Mouse (Mus musculus) stomach, embryonic 15.5 days (tissue): ENCODE results near the gene Rsbn1l. TPM values are rescaled to one million over a fixed set of nuclear protein-coding genes. Genes with fewer than 3 reads are reported as not detected.

Experiments used
- ATAC-seq: fragments of 200-750 bp; cut with Nextera tagmentation; 2 replicates; pipeline ENCODE4 v1.8.0; 2017; ENCODE audit warnings: low read depth, moderate number of reproducible peaks, moderate TSS enrichment; ENCODE audit not compliant: insufficient read depth, low FRiP score
- H3K27ac ChIP-seq: fragments of 300-500 bp; sonication (generic); 2 replicates; pipeline ENCODE4 v1.5.1; 2015; ENCODE audit warnings: mild to moderate bottlenecking, inconsistent platforms
- H3K27me3 ChIP-seq: fragments of 300-500 bp; sonication (generic); replicated peaks from 2 replicates; pipeline ENCODE4 v1.6.1; 2015; ENCODE audit warnings: inconsistent platforms
- H3K36me3 ChIP-seq: fragments of 300-500 bp; sonication (generic); 2 replicates; pipeline ENCODE4 v1.6.1; 2015; ENCODE audit warnings: inconsistent platforms
- H3K4me1 ChIP-seq: fragments of 300-500 bp; sonication (generic); 2 replicates; pipeline ENCODE4 v1.6.1; 2015; ENCODE audit warnings: inconsistent platforms
- H3K4me2 ChIP-seq: fragments of 300-500 bp; sonication (generic); 2 replicates; pipeline ENCODE4 v1.6.1; 2015; ENCODE audit warnings: mild to moderate bottlenecking, inconsistent platforms
- H3K4me3 ChIP-seq: fragments of 300-500 bp; sonication (generic); replicated peaks from 2 replicates; pipeline ENCODE4 v1.5.1; 2015; ENCODE audit warnings: inconsistent platforms
- H3K9ac ChIP-seq: fragments of 300-500 bp; sonication (generic); 2 replicates; pipeline ENCODE4 v1.6.1; 2015; ENCODE audit warnings: inconsistent platforms
- H3K9me3 ChIP-seq: fragments of 300-500 bp; sonication (generic); 2 replicates; pipeline ENCODE4 v1.6.1; 2016; ENCODE audit warnings: inconsistent platforms
- WGBS: fragments of 180-500 bp; shearing (Covaris S2); methylation state at CpG from one replicate; pipeline ENCODE4 v1.1.7; 2015; 5-methylcytosine and 5-hydroxymethylcytosine counted together
- polyA plus RNA-seq: library from polyadenylated mRNA; unstranded; fragments of >200 nt; fragmentation: Nextera tagmentation; extraction: Ambion mirVana; gene quantifications from 2 replicates; pipeline ENCODE4 v1.2.1, GENCODE M21; 2015

Rsbn1l gene
- 5.2 and 5.4 TPM in 2 replicates for polyA plus RNA-seq

DNA sequence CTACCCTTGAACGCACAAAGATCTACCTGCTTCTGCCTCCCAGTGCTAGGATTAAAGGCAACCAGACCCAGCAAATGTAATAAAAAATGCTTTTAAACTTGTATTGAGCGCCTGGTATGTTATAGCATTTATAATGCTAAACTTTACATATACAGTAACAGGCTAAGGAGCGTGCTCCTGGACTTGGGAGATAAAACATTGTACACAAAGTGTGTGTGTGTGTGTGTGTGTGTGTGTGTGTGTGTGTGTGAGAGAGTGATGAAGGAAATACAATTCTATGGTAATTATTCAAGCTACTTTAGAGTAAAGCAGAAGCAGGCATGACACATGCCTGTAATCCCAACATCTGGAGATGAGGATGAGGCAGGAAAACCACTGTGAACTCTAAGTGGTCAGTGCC lies at the start of gene Rsbn1l:
TSS of gene Rsbn1l (minus strand) at position 101 of the 400 bp plus-strand sequence.
- Histone ChIP-seq H3K27me3 (no peaks in the 10 kb centered on the region), H3K36me3 (peaks cover 4% of the 10 kb centered on the region; the same call in 1 of the 2 replicates), H3K9ac (no peak within 1 kb of the TSS), H3K9me3 (no peaks in the 10 kb centered on the region), H3K4me1 (0 out of 2 replicates have a peak, but pooled peaks cover 3% of the 10 kb centered on the region), H3K4me3 (no peak within 1 kb of the TSS), H3K27ac (no peak within 1 kb of the TSS), H3K4me2 (no peak within 1 kb of the TSS)
- WGBS: 91% methylated on average over 3 of the region's 3 CpGs
- ATAC-seq: no peak

DNA sequence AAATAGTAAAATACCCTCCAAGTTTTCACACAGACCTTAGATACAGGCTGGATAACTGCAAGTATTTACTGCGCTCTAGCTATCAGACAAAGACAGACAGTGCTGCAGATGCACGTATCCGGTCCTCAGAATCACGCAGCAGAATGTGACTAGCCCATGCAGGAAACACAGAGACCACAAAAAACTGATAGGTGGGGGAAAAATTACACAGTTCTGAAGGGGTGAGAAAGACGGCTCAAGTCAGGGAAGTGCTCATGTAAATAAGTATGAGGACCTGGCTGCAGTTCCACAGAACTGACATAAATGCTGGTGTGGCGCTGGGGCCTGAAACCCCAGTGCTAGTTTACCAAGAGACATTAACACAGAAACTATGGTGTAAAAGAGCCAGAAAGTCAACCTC lies 46.5 kb upstream of the Rsbn1l start:
- H3K36me3 ChIP-seq: peaks cover 28% of the 10 kb centered on the region

DNA sequence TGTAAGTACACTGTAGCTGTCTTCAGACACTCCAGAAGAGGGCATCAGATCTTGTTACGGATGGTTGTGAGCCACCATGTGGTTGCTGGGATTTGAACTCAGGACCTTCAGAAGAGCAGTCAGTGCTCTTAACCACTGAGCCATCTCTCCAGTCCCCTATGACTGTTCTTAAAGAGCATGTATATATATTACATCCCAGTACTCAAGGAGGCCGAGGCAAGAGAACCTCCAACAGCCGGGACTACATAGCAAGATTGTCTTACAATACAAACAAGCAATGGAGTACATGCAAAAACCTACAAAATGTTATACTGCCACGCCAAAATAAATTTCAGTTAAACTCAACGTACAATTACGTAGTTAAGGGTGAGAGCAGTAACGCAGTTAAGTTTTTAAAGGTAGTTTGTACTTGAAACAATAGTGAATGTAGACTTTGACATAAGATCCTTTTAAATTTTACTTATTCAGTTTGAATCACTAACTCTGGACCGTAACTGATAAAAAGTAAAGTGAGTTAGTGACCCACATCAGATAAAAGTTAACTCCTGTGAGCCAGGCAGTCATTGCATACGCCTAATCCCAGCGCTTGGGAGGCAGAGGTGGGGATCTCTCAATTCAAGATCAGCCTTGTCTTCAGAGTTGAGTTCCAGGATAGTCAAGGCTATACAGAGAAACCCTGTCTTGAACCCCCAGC lies 45.6 kb upstream of the Rsbn1l start:
- Histone ChIP-seq H3K27me3 (no peaks in the 10 kb centered on the region), H3K36me3 (peaks cover 35% of the 10 kb centered on the region), H3K4me2 (no peak overlapping the region), H3K9me3 (no peaks in the 10 kb centered on the region), H3K4me1 (no peaks in the 10 kb centered on the region), H3K27ac (no peak overlapping the region), H3K9ac (no peak overlapping the region), H3K4me3 (no peak overlapping the region)
- ATAC-seq: no peak
- 89% methylated on average over 10 of the region's 10 CpGs for WGBS

More for the DNA sequence above, 46.5 kb upstream of the Rsbn1l start:
- no peak; the same call in 1 of the 2 replicates for ATAC-seq
- Histone ChIP-seq H3K9ac (no peak overlapping the region), H3K4me2 (no peak overlapping the region), H3K27ac (no peak overlapping the region), H3K4me3 (no peak overlapping the region), H3K27me3 (no peaks in the 10 kb centered on the region), H3K9me3 (no peaks in the 10 kb centered on the region), H3K4me1 (no peaks in the 10 kb centered on the region)
- WGBS: 85% methylated on average over 6 of the region's 6 CpGs

DNA sequence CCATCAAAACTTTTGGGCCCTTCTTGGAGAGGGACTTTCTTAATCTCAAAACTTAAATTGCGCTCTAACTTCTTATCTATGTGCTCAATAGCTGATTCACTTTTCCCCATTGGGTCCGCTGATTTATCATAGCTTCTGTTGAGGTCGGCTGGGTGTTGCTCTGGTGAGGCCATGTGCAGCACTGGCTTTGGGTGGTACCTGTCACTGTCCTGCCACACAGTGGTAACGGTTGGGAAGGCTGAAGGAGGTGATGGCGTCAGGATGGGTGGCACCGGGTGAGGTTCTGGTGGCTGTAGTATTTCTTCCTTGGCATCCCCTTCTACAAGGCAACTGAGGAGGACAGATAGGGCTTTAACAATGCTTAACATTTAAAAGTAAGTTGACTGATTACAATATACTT lies 42.2 kb upstream of the Rsbn1l start:
- no peaks in the 10 kb centered on the region for H3K9me3 ChIP-seq
- H3K36me3 ChIP-seq: peaks cover 51% of the 10 kb centered on the region
- WGBS: 88% methylated on average over 6 of the region's 6 CpGs

DNA sequence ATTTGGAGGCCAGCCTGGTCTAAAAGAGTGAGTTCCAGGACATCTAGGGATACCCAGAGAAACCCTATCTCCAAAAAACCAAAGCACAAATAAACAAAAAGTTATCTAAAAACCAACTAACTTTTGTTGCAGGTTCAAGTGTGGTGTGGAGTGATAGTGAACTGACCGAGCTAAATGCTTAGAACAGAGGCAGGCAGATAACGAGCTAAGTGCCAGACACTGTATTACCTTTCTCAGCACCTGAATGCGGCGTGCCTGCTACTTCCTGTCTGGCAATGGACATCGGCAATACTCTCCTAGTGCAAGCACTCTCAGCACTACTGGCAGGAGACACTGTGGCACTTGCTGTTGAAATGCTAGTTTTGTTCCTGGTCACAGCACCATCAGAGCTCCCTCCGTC lies 41.4 kb upstream of the Rsbn1l start:
- peaks cover 51% of the 10 kb centered on the region for H3K36me3 ChIP-seq
- no peak for ATAC-seq

More for the DNA sequence above, 42.2 kb upstream of the Rsbn1l start:
- no peak; the same call in 1 of the 2 replicates for ATAC-seq
- Histone ChIP-seq H3K9ac (no peak overlapping the region), H3K27ac (no peak overlapping the region), H3K4me3 (no peak overlapping the region), H3K4me1 (no peaks in the 10 kb centered on the region), H3K4me2 (no peak overlapping the region), H3K27me3 (no peaks in the 10 kb centered on the region)

DNA sequence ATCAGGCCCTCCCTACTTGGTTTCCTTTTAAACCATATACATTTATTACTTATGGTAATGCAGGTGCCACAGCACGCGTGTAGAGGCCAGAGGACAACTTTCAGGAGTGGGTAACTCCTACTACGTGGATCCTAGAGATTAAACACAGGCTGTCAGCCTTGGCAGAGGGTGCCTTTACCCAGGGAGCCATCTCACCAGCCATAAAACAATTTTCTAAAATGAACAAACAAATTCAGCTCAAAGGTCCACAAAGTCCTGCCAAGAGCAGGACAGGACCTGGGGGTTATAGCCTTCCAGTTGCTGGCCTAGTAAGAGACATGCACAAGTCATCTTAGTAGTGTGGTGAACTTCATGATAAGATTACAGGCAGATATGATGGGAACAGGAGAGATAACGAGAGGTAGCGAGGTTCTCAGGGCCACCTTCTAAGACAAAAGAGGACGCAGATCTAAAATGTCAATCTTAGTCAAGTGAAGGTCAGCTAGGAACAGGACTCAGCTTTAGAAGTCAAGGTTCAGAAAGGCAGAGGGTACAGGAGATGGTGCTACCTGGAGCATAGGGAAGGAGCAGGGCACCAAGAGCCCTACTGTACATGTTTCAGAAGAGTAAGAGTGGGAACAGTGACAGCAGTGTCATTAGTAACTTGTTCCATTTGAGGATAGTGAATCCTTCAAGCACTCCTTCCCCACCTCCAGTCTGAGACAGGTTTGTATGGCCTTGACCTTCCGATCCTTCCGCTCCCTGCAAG lies 34.0 kb upstream of the Rsbn1l start:
- Histone ChIP-seq H3K4me3 (no peak overlapping the region), H3K4me2 (no peak overlapping the region), H3K27ac (no peak overlapping the region), H3K36me3 (peaks cover 26% of the 10 kb centered on the region), H3K9ac (no peak overlapping the region), H3K9me3 (no peaks in the 10 kb centered on the region), H3K4me1 (no peaks in the 10 kb centered on the region), H3K27me3 (no peaks in the 10 kb centered on the region)
- WGBS: 92% methylated on average over 8 of the region's 8 CpGs
- ATAC-seq: no peak

More for the DNA sequence above, 41.4 kb upstream of the Rsbn1l start:
- H3K27me3 ChIP-seq: no peaks in the 10 kb centered on the region
- H3K9ac ChIP-seq: no peak overlapping the region
- no peak overlapping the region for H3K4me2 ChIP-seq
- H3K4me3 ChIP-seq: no peak overlapping the region
- no peak overlapping the region for H3K27ac ChIP-seq
- H3K9me3 ChIP-seq: no peaks in the 10 kb centered on the region
- no peaks in the 10 kb centered on the region for H3K4me1 ChIP-seq
- 88% methylated on average over 6 of the region's 6 CpGs for WGBS

DNA sequence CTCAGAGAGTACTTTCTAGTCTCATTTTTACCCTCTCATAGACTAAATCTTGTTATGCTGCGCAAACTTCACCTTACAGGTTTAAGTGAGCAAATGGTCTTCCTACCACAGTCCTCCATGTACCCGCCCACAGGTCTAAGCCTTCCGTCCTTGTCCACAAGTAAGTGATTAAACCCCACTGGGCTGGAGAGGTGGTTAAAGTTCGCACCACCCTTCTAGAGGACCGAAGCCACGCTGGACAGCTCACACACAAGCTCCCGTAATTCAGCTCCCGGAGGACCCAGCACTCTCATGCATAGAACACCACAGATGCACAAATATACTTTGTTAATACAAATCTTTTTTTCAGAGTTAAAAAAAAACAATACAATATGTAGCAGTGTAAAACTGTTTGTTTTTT lies 30.1 kb upstream of the Rsbn1l start:
- Histone ChIP-seq H3K4me2 (no peak overlapping the region), H3K27ac (no peak overlapping the region), H3K27me3 (no peaks in the 10 kb centered on the region), H3K9ac (no peak overlapping the region), H3K4me1 (no peaks in the 10 kb centered on the region), H3K9me3 (no peaks in the 10 kb centered on the region), H3K36me3 (peaks cover 24% of the 10 kb centered on the region), H3K4me3 (no peak overlapping the region)
- ATAC-seq: no peak
- 96% methylated on average over 8 of the region's 8 CpGs for WGBS

DNA sequence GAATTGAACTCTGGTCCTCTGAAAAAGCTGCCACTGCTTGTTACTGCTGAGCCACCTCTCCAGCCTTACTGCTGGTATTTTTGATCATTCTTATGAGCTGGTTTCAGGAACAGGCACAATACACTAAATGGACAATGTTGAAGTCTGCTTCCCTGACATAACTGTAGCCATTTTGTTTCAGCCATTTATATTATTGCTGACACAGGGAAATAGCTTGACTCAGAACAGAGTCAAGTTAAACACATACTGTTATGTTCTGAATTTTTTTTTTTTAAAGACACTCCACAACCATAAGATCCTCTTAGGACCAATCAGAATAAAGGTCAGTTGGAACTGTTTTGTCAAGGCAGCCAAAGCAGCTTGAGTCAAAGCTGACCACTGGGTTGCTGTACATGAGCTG lies 27.3 kb upstream of the Rsbn1l start:
- no peaks in the 10 kb centered on the region for H3K4me1 ChIP-seq
- no peak overlapping the region for H3K27ac ChIP-seq
- no peak overlapping the region for H3K4me2 ChIP-seq
- no peak overlapping the region for H3K9ac ChIP-seq
- no peak overlapping the region for H3K4me3 ChIP-seq
- peaks cover 12% of the 10 kb centered on the region; the same call in 1 of the 2 replicates for H3K36me3 ChIP-seq
- H3K27me3 ChIP-seq: no peaks in the 10 kb centered on the region
- no peaks in the 10 kb centered on the region for H3K9me3 ChIP-seq
- no peak for ATAC-seq

DNA sequence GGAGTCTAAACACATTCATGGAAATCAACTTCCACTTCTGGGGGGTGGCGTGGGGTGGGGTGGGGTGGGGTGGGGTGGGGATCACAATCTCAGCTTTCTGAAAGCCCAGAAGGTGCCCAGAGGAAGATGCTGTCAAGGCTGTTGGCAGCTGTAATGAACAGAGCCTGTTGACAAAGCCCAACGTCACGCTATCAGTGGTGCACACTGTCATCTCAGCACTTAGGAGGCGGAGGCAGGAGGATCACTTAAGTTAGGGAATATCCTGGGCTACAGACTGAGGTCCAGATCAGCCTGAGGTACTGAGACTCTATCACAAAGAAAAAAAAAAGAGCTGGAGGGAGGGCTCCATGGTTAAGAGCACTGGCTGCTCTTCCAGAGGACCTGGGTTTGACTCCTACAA lies 18.5 kb upstream of the Rsbn1l start:
- Histone ChIP-seq H3K9me3 (no peaks in the 10 kb centered on the region), H3K4me2 (no peak overlapping the region), H3K9ac (no peak overlapping the region), H3K27ac (no peak overlapping the region), H3K27me3 (no peaks in the 10 kb centered on the region), H3K36me3 (no peaks in the 10 kb centered on the region), H3K4me3 (no peak overlapping the region), H3K4me1 (no peaks in the 10 kb centered on the region)
- ATAC-seq: no peak
- 70% methylated on average over 4 of the region's 4 CpGs for WGBS

DNA sequence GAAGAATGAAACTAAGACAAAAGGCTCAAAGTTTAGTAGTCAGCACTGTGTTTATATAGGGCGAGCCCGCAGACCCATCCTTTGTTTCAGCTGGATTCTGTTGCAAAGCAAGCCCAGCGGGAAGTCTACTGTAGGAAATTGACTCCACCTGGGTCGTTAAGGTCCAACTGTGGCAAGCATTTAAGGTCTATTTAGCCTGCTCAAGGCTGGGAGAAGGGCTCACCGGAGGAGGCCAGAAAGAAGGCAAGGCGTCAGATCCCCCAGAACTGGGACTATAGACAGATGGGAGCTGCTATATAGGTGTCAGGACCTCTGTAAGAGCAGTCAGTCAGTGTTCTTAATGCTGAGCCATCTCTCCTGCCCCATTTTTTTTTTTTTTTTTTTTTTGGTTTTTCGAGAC lies 17.8 kb upstream of the Rsbn1l start:
- H3K9ac ChIP-seq: no peak overlapping the region
- no peaks in the 10 kb centered on the region for H3K27me3 ChIP-seq
- H3K4me1 ChIP-seq: no peaks in the 10 kb centered on the region
- no peak overlapping the region for H3K4me2 ChIP-seq
- no peaks in the 10 kb centered on the region for H3K9me3 ChIP-seq
- H3K36me3 ChIP-seq: no peaks in the 10 kb centered on the region
- ATAC-seq: no peak
- no peak overlapping the region for H3K4me3 ChIP-seq
- WGBS: 36% methylated on average over 7 of the region's 7 CpGs
- H3K27ac ChIP-seq: no peak overlapping the region

DNA sequence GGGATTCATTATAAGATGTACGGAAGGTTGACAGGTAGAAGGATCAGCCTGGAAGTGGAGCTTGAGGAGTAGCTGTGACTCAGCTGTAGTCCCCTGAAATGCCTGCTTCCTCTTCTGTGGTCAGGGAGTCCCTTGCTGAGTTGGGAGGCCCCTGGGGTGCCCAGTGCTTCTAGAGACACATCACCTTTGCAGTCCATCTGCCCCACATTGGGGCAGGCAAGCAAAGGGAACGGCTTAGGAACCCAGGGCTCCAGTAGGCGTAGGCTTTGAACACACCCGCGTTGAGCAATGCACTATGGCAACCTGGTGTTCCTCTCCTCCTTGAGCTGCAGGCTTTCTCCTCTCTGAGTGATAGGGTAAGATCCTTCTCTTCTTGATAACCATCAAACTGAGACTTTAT lies 16.9 kb upstream of the Rsbn1l start:
- no peaks in the 10 kb centered on the region for H3K9me3 ChIP-seq
- H3K4me3 ChIP-seq: no peak overlapping the region
- WGBS: 68% methylated on average over 5 of the region's 5 CpGs
- no peaks in the 10 kb centered on the region for H3K36me3 ChIP-seq
- no peak overlapping the region for H3K9ac ChIP-seq
- no peak for ATAC-seq
- H3K27ac ChIP-seq: no peak overlapping the region
- H3K27me3 ChIP-seq: no peaks in the 10 kb centered on the region
- H3K4me2 ChIP-seq: no peak overlapping the region
- no peaks in the 10 kb centered on the region for H3K4me1 ChIP-seq

DNA sequence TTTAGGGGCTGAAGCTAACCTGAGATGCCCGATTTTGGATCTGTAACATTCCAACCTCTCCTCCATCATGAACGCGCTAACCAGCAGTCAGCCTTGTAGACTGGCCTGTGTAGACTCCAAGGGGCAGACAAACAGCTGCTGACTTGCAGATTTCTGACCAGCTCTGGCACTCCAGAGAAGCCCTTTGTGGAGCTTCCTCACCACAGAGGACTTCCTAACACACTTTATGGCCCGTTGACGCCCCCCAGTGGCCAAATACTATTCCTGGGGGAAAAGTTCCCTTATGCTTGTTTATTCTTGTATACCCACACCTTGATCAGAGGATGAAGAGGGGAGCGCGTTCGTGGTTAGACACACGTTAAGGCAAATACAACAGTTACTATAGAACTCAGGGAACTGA lies 12.8 kb upstream of the Rsbn1l start:
- Histone ChIP-seq H3K4me3 (no peak overlapping the region), H3K4me2 (no peak overlapping the region), H3K27ac (no peak overlapping the region), H3K27me3 (no peaks in the 10 kb centered on the region), H3K9me3 (no peaks in the 10 kb centered on the region), H3K9ac (no peak overlapping the region), H3K36me3 (no peaks in the 10 kb centered on the region), H3K4me1 (no peaks in the 10 kb centered on the region)
- ATAC-seq: no peak
- 57% methylated on average over 9 of the region's 9 CpGs for WGBS
